Mouse (Mus musculus) bone marrow macrophage, adult 2 months (primary cell): ENCODE measurements at regions not wholly inside any gene's neighbourhood (a gene's known extent, or its start where the extent isn't known, plus 50 kb on each side); places are given as distances from the start of the nearest gene placed in this dataset.

Experiments
- CTCF ChIP-seq: IDR thresholded peaks from 2 replicates; pipeline ENCODE4 v1.5.1; 2012; ENCODE audit warnings: low read depth, mild to moderate bottlenecking, low read length, moderate library complexity
- POLR2A ChIP-seq: IDR thresholded peaks from 2 replicates; pipeline ENCODE4 v1.6.1; 2012; ENCODE audit warnings: mild to moderate bottlenecking, low read depth, low read length, borderline replicate concordance

DNA sequence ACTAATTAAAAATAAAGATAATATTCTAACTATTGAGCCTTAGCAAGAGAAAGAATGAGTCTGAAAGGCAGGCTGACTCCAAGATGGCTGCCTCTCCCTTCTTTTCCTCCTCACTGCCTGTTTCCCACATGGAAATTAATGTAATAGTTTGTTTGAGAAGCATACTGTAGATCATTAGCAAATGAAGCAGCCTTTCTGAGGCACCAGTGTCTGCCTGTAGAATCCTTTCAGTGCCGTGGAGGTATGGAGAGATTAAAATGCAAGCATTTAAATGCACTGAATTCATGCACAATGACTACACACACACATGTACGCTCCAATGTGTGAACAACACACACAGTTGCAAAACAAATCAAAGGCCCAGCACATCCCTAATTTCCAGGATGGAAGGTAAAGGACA, 159.5 kb upstream of the Tmem161b start:
- TF ChIP-seq POLR2A, result no peak
- TF ChIP-seq CTCF, result no peak
